Mouse (Mus musculus): ENCODE measurements around the gene Rpl11. TPM values are rescaled to one million over a fixed set of nuclear protein-coding genes. Genes with fewer than 3 reads are reported as not detected.
"Not testable (repeated sequence)": the region's sequence is repeated elsewhere in the genome, so short reads cannot be mapped to it uniquely, and the experiment has no call there.

The Rpl11 gene
- polyA plus RNA-seq, 1 experiment from 2014 or later: 410 TPM

DNA sequence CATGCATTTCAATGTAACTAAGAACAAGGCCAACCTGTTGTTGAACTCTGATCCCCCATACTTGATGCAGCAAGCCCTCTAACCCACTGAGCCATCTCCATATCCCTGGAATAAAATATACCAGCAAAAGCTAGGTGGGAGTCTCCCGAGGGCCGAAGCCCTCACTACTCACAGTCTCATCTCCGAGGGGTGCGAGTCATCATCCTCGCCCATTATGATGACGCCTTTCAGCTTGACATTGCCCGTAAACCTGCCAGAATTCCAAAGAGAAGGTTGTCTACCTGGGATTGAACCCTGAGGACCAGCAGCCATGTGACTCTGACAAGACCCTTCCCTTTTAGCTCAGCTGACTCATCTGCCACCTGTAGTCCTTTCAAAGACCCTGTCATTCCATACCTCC is 67.5 kb downstream of the Rpl11 start:
- WGBS: 96% methylated on average over 7 of the region's 7 CpGs
- H3K9ac ChIP-seq (ENCODE audit: low read length): no peak overlapping the region
- ATAC-seq (ENCODE audit: insufficient read depth, low FRiP score, low TSS enrichment): no peak

DNA sequence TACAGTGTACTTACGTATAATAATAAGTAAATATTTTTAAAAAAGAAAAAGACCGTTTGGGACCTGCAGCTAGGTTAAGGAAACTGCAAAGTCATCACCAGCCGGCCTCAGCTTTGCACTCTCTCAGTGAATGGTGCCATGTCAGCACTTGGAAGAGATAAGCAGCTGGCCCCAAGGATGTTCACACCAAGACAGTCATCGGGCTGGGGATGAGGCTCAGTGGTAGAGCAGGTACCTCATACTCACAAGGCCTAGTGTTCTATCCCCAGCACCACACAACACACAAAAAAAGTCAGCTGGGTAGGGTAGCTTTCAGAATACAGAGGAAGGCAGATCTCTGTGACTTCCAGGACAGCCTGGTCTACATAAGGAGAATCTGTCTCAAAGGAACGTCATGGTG is 68.0 kb downstream of the Rpl11 start:
- Histone ChIP-seq H3K36me3 (ENCODE audit: control insufficient read depth, insufficient read depth, low read length) (no peaks in the 10 kb centered on the region; the same call in 1 of the 2 replicates), H3K4me3 (ENCODE audit: low read depth, low read length) (no peak overlapping the region), H3K4me1 (ENCODE audit: control insufficient read depth, insufficient read depth, low read length) (peaks cover 7% of the 10 kb centered on the region; the same call in 1 of the 2 replicates), H3K9me3 (ENCODE audit: control insufficient read depth, low read length) (no peaks in the 10 kb centered on the region), H3K9ac (ENCODE audit: low read length) (no peak overlapping the region), H3K27ac (ENCODE audit: low read depth, low read length) (no peak overlapping the region), H3K27me3 (ENCODE audit: control insufficient read depth, insufficient read depth, low read length) (no peaks in the 10 kb centered on the region), H3K4me2 (ENCODE audit: low read depth) (no peak overlapping the region)
- ATAC-seq (ENCODE audit: insufficient read depth, low FRiP score, low TSS enrichment) (no peak), DNase-seq (ENCODE audit: low spot score) (no peak)
- WGBS: 93% methylated on average over 5 of the region's 5 CpGs

More for the DNA sequence above, 67.5 kb downstream of the Rpl11 start:
- DNase-seq (ENCODE audit: low spot score): no peak
- no peaks in the 10 kb centered on the region for H3K9me3 ChIP-seq (ENCODE audit: control insufficient read depth, low read length)
- H3K4me3 ChIP-seq (ENCODE audit: low read depth, low read length): peak overlapping the region; percentile 62
- no peak overlapping the region for H3K27ac ChIP-seq (ENCODE audit: low read depth, low read length)
- peak overlapping the region; percentile 78 for H3K4me2 ChIP-seq (ENCODE audit: low read depth)
- peaks cover 7% of the 10 kb centered on the region; the same call in 1 of the 2 replicates for H3K4me1 ChIP-seq (ENCODE audit: control insufficient read depth, insufficient read depth, low read length)
- H3K27me3 ChIP-seq (ENCODE audit: control insufficient read depth, insufficient read depth, low read length): no peaks in the 10 kb centered on the region
- no peaks in the 10 kb centered on the region; the same call in 1 of the 2 replicates for H3K36me3 ChIP-seq (ENCODE audit: control insufficient read depth, insufficient read depth, low read length)

DNA sequence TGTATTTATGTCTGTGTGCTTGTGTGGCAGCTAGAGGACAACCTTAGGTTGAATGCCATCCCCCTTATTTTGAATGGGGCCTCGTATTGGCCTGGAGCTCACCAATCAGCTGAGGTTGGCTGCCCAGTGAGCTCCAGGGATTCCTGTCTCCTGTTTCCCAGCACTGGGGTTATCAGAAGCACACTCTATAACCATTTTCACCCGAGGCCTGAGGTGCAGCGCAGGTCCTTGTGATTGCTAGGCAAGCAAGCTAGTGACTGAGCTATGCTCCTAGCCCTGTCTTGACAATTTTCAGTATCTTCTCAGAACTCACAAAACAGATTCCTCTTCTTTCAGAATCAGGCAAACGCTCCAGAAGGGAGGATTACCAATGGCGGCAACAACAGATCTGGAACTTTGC is 68.7 kb downstream of the Rpl11 start:
- Histone ChIP-seq H3K4me2 (ENCODE audit: low read depth) (no peak overlapping the region), H3K4me3 (ENCODE audit: low read depth, low read length) (no peak overlapping the region), H3K27ac (ENCODE audit: low read depth, low read length) (no peak overlapping the region), H3K36me3 (ENCODE audit: control insufficient read depth, insufficient read depth, low read length) (no peaks in the 10 kb centered on the region; the same call in 1 of the 2 replicates), H3K9me3 (ENCODE audit: control insufficient read depth, low read length) (no peaks in the 10 kb centered on the region), H3K4me1 (ENCODE audit: control insufficient read depth, insufficient read depth, low read length) (peaks cover 7% of the 10 kb centered on the region; the same call in 1 of the 2 replicates), H3K9ac (ENCODE audit: low read length) (no peak overlapping the region), H3K27me3 (ENCODE audit: control insufficient read depth, insufficient read depth, low read length) (no peaks in the 10 kb centered on the region)
- DNase-seq (ENCODE audit: low spot score) (no peak), ATAC-seq (ENCODE audit: insufficient read depth, low FRiP score, low TSS enrichment) (no peak)
- 92% methylated on average over 5 of the region's 5 CpGs for WGBS

DNA sequence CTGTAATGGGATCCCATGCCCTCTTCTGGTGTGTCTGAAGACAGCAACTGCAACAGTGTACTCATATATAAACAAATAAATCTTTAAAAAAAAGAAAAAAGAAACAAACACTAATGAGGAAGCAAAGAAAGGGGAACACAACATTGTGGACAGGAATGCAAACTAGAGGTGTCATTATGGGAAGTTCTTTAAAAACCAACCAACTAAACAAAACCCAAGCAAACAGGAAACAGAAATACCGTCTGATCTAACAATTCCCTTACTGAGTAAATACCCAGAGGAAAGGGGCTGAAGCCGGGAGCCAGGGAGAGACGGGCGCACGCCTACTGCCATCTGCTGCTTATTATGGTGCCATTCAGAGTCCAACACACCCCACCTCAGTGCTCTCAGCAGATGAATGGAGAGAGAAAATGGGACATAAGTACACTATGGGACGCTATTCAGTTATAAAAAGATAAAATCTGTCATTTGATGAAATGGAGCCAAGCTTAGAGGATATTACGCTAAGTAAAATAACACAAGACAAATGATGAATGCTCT is 71.6 kb downstream of the Rpl11 start:
- Histone ChIP-seq H3K36me3 (ENCODE audit: control insufficient read depth, insufficient read depth, low read length) (no peaks in the 10 kb centered on the region; the same call in 1 of the 2 replicates), H3K4me1 (ENCODE audit: control insufficient read depth, insufficient read depth, low read length) (peaks cover 4% of the 10 kb centered on the region; the same call in 1 of the 2 replicates), H3K27ac (ENCODE audit: low read depth, low read length) (no peak overlapping the region), H3K4me2 (ENCODE audit: low read depth) (no peak overlapping the region), H3K4me3 (ENCODE audit: low read depth, low read length) (no peak overlapping the region), H3K27me3 (ENCODE audit: control insufficient read depth, insufficient read depth, low read length) (no peaks in the 10 kb centered on the region), H3K9me3 (ENCODE audit: control insufficient read depth, low read length) (no peaks in the 10 kb centered on the region), H3K9ac (ENCODE audit: low read length) (no peak overlapping the region)
- WGBS: 84% methylated on average over 7 of the region's 7 CpGs
- ATAC-seq (ENCODE audit: insufficient read depth, low FRiP score, low TSS enrichment): no peak
- DNase-seq (ENCODE audit: low spot score): no peak

DNA sequence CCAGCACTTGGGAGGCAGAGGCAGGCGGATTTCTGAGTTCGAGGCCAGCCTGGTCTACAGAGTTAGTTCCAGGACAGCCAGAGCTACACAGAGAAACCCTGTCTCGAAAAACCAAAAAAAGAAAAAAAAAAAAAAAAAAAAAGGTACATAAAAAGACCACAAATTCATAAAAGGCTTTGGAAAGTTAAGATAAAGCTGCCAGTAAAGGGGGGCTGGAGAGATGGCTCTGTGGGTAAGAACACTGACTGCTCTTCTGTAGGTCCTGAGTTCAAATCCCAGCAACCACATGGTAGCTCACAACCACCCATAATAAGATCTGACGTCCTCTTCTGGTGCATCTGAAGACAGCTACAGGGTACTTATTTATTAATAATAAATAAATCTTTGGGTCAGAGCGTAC is 73.0 kb downstream of the Rpl11 start:
- H3K9ac ChIP-seq (ENCODE audit: low read length); H3K9me3 ChIP-seq (ENCODE audit: control insufficient read depth, low read length); DNase-seq (ENCODE audit: low spot score); H3K36me3 ChIP-seq (ENCODE audit: control insufficient read depth, insufficient read depth, low read length); H3K27me3 ChIP-seq (ENCODE audit: control insufficient read depth, insufficient read depth, low read length); H3K4me1 ChIP-seq (ENCODE audit: control insufficient read depth, insufficient read depth, low read length); H3K4me2 ChIP-seq (ENCODE audit: low read depth); H3K4me3 ChIP-seq (ENCODE audit: low read depth, low read length); ATAC-seq (ENCODE audit: insufficient read depth, low FRiP score, low TSS enrichment); H3K27ac ChIP-seq (ENCODE audit: low read depth, low read length): not testable (repeated sequence)
- 91% methylated on average over 5 of the region's 5 CpGs for WGBS

Other genes with a start within 250 kb of the Rpl11 start
- gene Srsf10, start 197.7 kb downstream of the Rpl11 start, polyA plus RNA-seq (2014; fragmentation: Nextera tagmentation; extraction: Ambion mirVana): 349 and 359 TPM in 2 replicates
- 196 and 201 TPM in 2 replicates for gene Pnrc2, start 179.6 kb downstream of the Rpl11 start, polyA plus RNA-seq (2014; fragmentation: Nextera tagmentation; extraction: Ambion mirVana)
- gene Cnr2, start 158.0 kb downstream of the Rpl11 start, polyA plus RNA-seq (2014; fragmentation: Nextera tagmentation; extraction: Ambion mirVana): 0.38 and 1.0 TPM in 2 replicates
- 47.2 and 60.6 TPM in 2 replicates for gene Fuca1, start 132.7 kb downstream of the Rpl11 start, polyA plus RNA-seq (2014; fragmentation: Nextera tagmentation; extraction: Ambion mirVana)
- 62.3 and 62.7 TPM in 2 replicates for gene Hmgcl, start 107.0 kb downstream of the Rpl11 start, polyA plus RNA-seq (2014; fragmentation: Nextera tagmentation; extraction: Ambion mirVana)
- gene Gale, start 89.7 kb downstream of the Rpl11 start, polyA plus RNA-seq (2014; fragmentation: Nextera tagmentation; extraction: Ambion mirVana): 34.2 and 36.4 TPM in 2 replicates
- gene Lypla2, start 80.8 kb downstream of the Rpl11 start, polyA plus RNA-seq (2014; fragmentation: Nextera tagmentation; extraction: Ambion mirVana): 161 and 171 TPM in 2 replicates
- gene Pithd1, start 66.2 kb downstream of the Rpl11 start, polyA plus RNA-seq (2014; fragmentation: Nextera tagmentation; extraction: Ambion mirVana): 60.0 and 60.6 TPM in 2 replicates
- gene Eloa, start 31.7 kb downstream of the Rpl11 start, polyA plus RNA-seq (2014; fragmentation: Nextera tagmentation; extraction: Ambion mirVana): 44.3 and 45.2 TPM in 2 replicates
- gene Id3, start 90.1 kb upstream of the Rpl11 start, polyA plus RNA-seq (2014; fragmentation: Nextera tagmentation; extraction: Ambion mirVana): 440 and 470 TPM in 2 replicates
- 7.2 and 7.6 TPM in 2 replicates for gene E2f2, start 119.0 kb upstream of the Rpl11 start, polyA plus RNA-seq (2014; fragmentation: Nextera tagmentation; extraction: Ambion mirVana)
- gene Asap3, start 152.9 kb upstream of the Rpl11 start, polyA plus RNA-seq (2014; fragmentation: Nextera tagmentation; extraction: Ambion mirVana): 6.9 and 7.5 TPM in 2 replicates
- 6.5 and 7.4 TPM in 2 replicates for gene Tcea3, start 194.3 kb upstream of the Rpl11 start, polyA plus RNA-seq (2014; fragmentation: Nextera tagmentation; extraction: Ambion mirVana)
- gene Zfp46, start 231.3 kb upstream of the Rpl11 start, polyA plus RNA-seq (2014; fragmentation: Nextera tagmentation; extraction: Ambion mirVana): 34.2 and 34.4 TPM in 2 replicates

Data from neural tube, embryonic 11.5 days (tissue).